16 mouse cellular contexts compared by ENCODE assay signal in the genomic region with DNA sequence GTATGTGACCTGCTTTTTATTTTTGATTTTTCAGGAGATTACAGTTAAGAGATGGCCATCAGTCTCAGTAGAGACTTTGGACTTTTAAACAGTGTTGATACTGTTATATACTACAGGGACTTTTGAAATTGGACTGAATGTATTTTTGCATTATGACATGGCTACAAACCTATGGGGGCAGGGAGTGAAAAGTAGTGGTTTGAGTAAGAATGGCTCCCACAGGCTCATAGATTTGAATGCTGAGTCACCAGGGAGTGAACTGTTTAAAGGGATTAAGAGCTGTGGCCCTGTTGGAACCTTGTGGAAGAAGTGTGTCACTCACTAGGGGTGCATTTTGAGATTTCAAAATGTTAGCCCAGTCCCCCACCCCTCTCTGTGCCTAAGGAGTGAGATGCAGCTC.
"Had no signal": no experiment of that assay in that cellular context is flagged by ENCODE, and none has a peak within 500 bp of the region (broad histone marks: within the 10 kb centered on the region; RNA-seq: fewer than 3 reads in every experiment).

No protein-coding gene starts in this region.

- ATAC-seq: midbrain, embryonic 13.5 days; midbrain, embryonic 16.5 days had no signal

- H3K36me3 ChIP-seq: kidney, embryonic 15.5 days; liver, embryonic 13.5 days; midbrain, embryonic 10.5 days; midbrain, embryonic 13.5 days had no signal

- H3K27me3 ChIP-seq: kidney, embryonic 15.5 days had no signal

- H3K4me3 ChIP-seq: kidney, embryonic 15.5 days; left cerebral cortex, adult 2 months; liver, embryonic 13.5 days; midbrain, embryonic 10.5 days; midbrain, embryonic 13.5 days had no signal

- H3K27ac ChIP-seq: kidney, embryonic 15.5 days; left cerebral cortex, adult 2 months; liver, embryonic 13.5 days; midbrain, embryonic 10.5 days; midbrain, embryonic 13.5 days had no signal

- DNase-seq: kidney, adult 8-10 months; kidney, postnatal 10 days; kidney, postnatal 36 days; layer of hippocampus, postnatal 36 days; liver, embryonic 13.5 days; lung, adult 2 months; lung, postnatal 14 days; lung, postnatal 4 days; thymus, adult 2 months; thymus, postnatal 14 days; thymus, postnatal 4 days had no signal
